Mouse (Mus musculus) embryonic fibroblast, embryonic 13.5 days (primary cell): ENCODE data around the gene Gp9.

Experiments
- CTCF ChIP-seq: IDR thresholded peaks from 2 replicates; pipeline ENCODE4 v1.5.1; 2011; ENCODE audit warnings: mild to moderate bottlenecking, control low read depth, low read length, moderate library complexity, borderline replicate concordance; ENCODE audit not compliant: insufficient read depth
- POLR2A ChIP-seq: IDR thresholded peaks from 2 replicates; pipeline ENCODE4 v1.6.1; 2011; ENCODE audit warnings: low read depth, mild to moderate bottlenecking, control low read depth, low read length, moderate library complexity

DNA sequence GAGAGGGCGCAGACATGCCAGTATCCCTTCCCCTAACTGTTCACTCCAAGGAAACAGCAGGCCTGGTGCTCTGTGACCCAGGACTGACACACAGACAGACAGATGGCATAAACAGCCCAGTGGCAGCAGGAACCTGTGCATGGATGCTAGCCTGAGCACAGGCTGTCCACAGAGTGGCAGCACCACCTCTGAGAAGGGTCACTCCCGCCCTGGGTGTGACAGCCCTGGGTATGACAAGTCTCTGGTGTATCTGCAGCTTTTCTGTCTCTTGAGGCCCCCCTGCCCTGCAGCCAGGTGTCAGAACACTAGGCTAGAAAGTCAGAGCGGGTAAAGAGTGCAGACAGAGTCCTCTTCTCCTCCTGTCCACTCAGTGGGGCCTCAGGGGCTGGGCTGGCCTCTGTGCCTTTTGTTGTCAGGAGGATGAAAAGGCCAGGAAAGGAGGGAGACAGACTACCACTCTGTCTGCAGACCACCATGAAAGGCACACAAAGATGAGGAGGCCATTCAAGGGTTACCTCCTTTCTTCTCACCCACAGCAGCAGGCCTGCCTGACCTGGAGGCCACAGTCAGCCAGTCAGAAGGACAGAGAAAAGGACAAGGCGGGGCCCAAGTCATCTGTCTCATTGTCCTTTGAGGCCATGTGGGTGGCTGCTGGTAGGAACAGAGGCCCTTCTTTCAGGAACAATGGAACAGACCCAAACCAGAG lies 39.8 kb upstream of the Gp9 start:
- TF ChIP-seq POLR2A (no peak), CTCF (no peak)
